Mouse (Mus musculus): ENCODE data around the gene Nhlh1. TPM values are rescaled to one million over a fixed set of nuclear protein-coding genes. Genes with fewer than 3 reads are reported as not detected.

The Nhlh1 gene
- total RNA-seq (2021), result not detected
- long read RNA-seq, experiment 1, result 0 reads
- long read RNA-seq, experiment 2, result 0 reads

GRCm38 (mm10) chr1:172057491-172057921, at the start of gene Nhlh1:
Gene Nhlh1, minus strand, starts transcription at chr1:172057573.
- DNase-seq, result no peak

- DNase-seq, result no peak
These were observed 47.7 kb upstream of the Nhlh1 start for GRCm38 (mm10) chr1:172105101-172105500.

- DNase-seq, result no peak
These were observed 46.2 kb upstream of the Nhlh1 start for GRCm38 (mm10) chr1:172103619-172104018.

- DNase-seq, result no peak
These were observed 42.1 kb upstream of the Nhlh1 start for GRCm38 (mm10) chr1:172099325-172100033.

GRCm38 (mm10) chr1:172095202-172095601, 37.8 kb upstream of the Nhlh1 start:
- DNase-seq, result no peak

- no peak for DNase-seq
These were observed 36.9 kb upstream of the Nhlh1 start for GRCm38 (mm10) chr1:172094295-172094694.

- no peak for DNase-seq
These were observed 36.1 kb upstream of the Nhlh1 start for GRCm38 (mm10) chr1:172093522-172093921.

GRCm38 (mm10) chr1:172082899-172083445, 25.6 kb upstream of the Nhlh1 start:
- DNase-seq, result no peak

GRCm38 (mm10) chr1:172082101-172082898, 24.9 kb upstream of the Nhlh1 start, which contains the start of the genes Copa and Ncstn:
Gene Copa, plus strand, starts transcription at chr1:172082529.
Gene Ncstn, minus strand, starts transcription at chr1:172082795.
- peak; percentile 86 for DNase-seq

GRCm38 (mm10) chr1:172077981-172078380, 20.6 kb upstream of the Nhlh1 start:
- no peak for DNase-seq

GRCm38 (mm10) chr1:172072604-172073003, 15.2 kb upstream of the Nhlh1 start:
- DNase-seq, result no peak

- no peak for DNase-seq
These were observed 14.2 kb upstream of the Nhlh1 start for GRCm38 (mm10) chr1:172071556-172071955.

GRCm38 (mm10) chr1:172070227-172070626, 12.9 kb upstream of the Nhlh1 start:
- DNase-seq, result no peak

- peak; percentile 32 for DNase-seq
These were observed 7.3 kb upstream of the Nhlh1 start for GRCm38 (mm10) chr1:172064613-172065141.

GRCm38 (mm10) chr1:172063291-172064023, 6.1 kb upstream of the Nhlh1 start:
- DNase-seq, result no peak

GRCm38 (mm10) chr1:172062101-172062500, 4.7 kb upstream of the Nhlh1 start:
- DNase-seq, result no peak

GRCm38 (mm10) chr1:172061217-172061616, 3.8 kb upstream of the Nhlh1 start:
- no peak for DNase-seq

- DNase-seq, result no peak
These were observed 3.3 kb upstream of the Nhlh1 start for GRCm38 (mm10) chr1:172060659-172061058.

GRCm38 (mm10) chr1:172058874-172059273, 1.5 kb upstream of the Nhlh1 start:
- DNase-seq, result no peak

GRCm38 (mm10) chr1:172058321-172058720, 948 bp upstream of the Nhlh1 start:
- DNase-seq, result no peak

- DNase-seq, result no peak
These were observed 1.1 kb downstream of the Nhlh1 start for GRCm38 (mm10) chr1:172056251-172056650.
